Mouse (Mus musculus) ES-Bruce4 (cell line): ENCODE measurements around the gene Tas1r2.

Experiments
- CTCF ChIP-seq: IDR thresholded peaks from one replicate; pipeline ENCODE4 v1.8.1; 2011; ENCODE audit warnings: low read depth, low read length
- POLR2A ChIP-seq: IDR thresholded peaks from one replicate; pipeline ENCODE4 v1.8.1; 2011; ENCODE audit warnings: low read length; ENCODE audit not compliant: insufficient read depth

- no peak for TF ChIP-seq CTCF
- TF ChIP-seq POLR2A, result no peak
Observed at GRCm38 (mm10) chr4:139653238-139653637, at the start of gene Tas1r2.
